8 mouse cellular contexts compared by ENCODE assay signal in the genomic region with DNA sequence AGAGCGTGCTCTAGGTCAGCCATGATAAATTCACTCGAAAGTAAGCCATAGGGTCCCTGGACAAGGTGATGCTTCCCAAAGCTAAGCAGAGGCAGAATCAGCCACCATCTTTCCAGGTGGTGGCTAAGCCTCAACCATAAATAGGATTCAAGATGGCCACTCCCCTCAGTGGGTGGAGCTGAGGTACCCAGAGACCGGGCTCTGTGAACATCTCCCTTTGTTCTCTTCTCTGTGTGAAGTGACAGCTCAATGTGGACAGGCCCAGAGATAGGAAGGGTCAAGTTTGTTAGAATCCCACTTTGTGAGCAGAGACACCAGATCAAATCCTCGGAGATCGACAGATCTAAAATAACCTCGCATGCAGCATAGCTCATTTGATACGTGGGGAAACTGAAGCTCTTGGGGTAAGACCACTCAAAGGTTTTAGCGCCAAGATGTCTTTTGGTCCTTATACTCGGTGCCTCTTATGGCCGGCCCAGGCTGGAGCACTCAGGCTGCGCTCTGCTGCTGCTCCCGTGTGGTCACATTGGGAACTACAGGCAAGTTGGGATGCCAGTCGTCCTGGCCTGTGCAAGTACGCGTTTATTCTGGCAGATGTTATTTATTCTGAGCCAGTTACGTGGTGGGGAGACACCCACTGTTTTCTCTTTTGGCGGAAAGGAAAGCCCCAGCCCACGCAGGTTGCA. TPM values are rescaled to one million over a fixed set of nuclear protein-coding genes. Genes with fewer than 3 reads are reported as not detected.
DNase-seq lines count a peak whose midpoint lies in the region; ATAC-seq and TF ChIP-seq lines count a peak whose summit lies in the region.

No protein-coding gene starts in this region.

- no peaks in the 10 kb centered on the region for H3K36me3 ChIP-seq in heart, embryonic 15.5 days
- H3K36me3 ChIP-seq in liver, embryonic 12.5 days = no peaks in the 10 kb centered on the region
- H3K36me3 ChIP-seq in stomach, embryonic 15.5 days = no peaks in the 10 kb centered on the region

- 6% methylated on average over 18 of the region's 18 CpGs for WGBS in heart, embryonic 15.5 days
- WGBS in liver, embryonic 12.5 days (ENCODE audit: insufficient replicate concordance) = 6% methylated on average over 18 of the region's 18 CpGs
- 6% methylated on average over 18 of the region's 18 CpGs for WGBS in stomach, embryonic 15.5 days

- peak; percentile 83 for ATAC-seq in erythroid progenitor cell, adult 5-6 weeks (replicated peaks; ENCODE audit: low FRiP score, poor library complexity, severe bottlenecking)
- peak; percentile 82 for ATAC-seq in heart, embryonic 15.5 days (replicated peaks; ENCODE audit: insufficient number of reproducible peaks, insufficient read depth, low FRiP score, low read depth)
- 0 out of 2 replicates have a peak, but pooled peaks have one; percentile 54 for ATAC-seq in liver, embryonic 12.5 days
- peak; percentile 71 for ATAC-seq in stomach, embryonic 15.5 days (ENCODE audit: insufficient read depth, low FRiP score, low read depth)

- H3K9ac ChIP-seq in heart, embryonic 15.5 days = no peak overlapping the region
- H3K9ac ChIP-seq in liver, embryonic 12.5 days = no peak overlapping the region
- no peak overlapping the region for H3K9ac ChIP-seq in stomach, embryonic 15.5 days

- H3K27ac ChIP-seq in heart, embryonic 15.5 days = no peak overlapping the region
- no peak overlapping the region for H3K27ac ChIP-seq in liver, embryonic 12.5 days
- no peak overlapping the region for H3K27ac ChIP-seq in stomach, embryonic 15.5 days

- no peak overlapping the region for H3K4me2 ChIP-seq in heart, embryonic 15.5 days
- H3K4me2 ChIP-seq in liver, embryonic 12.5 days = no peak overlapping the region
- no peak overlapping the region for H3K4me2 ChIP-seq in stomach, embryonic 15.5 days

- no peak overlapping the region for H3K4me3 ChIP-seq in heart, embryonic 15.5 days
- H3K4me3 ChIP-seq in liver, embryonic 12.5 days = no peak overlapping the region
- no peak overlapping the region for H3K4me3 ChIP-seq in stomach, embryonic 15.5 days (replicated peaks)

- peak; percentile 83 for DNase-seq in A20 (ENCODE audit: low read depth, low spot score)
- DNase-seq in brain, embryonic 14.5 days (ENCODE audit: low read depth) = peak; percentile 89
- DNase-seq in kidney, postnatal 14 days = peak; percentile 88
- peak; percentile 87 for DNase-seq in neural tube, embryonic 10.5 days (ENCODE audit: extremely low spot score, low spot score)

- peaks cover 25% of the 10 kb centered on the region for H3K27me3 ChIP-seq in heart, embryonic 15.5 days
- peaks cover 45% of the 10 kb centered on the region for H3K27me3 ChIP-seq in liver, embryonic 12.5 days (replicated peaks)
- H3K27me3 ChIP-seq in stomach, embryonic 15.5 days (replicated peaks) = peaks cover 14% of the 10 kb centered on the region

- H3K9me3 ChIP-seq in heart, embryonic 15.5 days (replicated peaks) = no peaks in the 10 kb centered on the region
- 0 out of 2 replicates have a peak, but pooled peaks cover 3% of the 10 kb centered on the region for H3K9me3 ChIP-seq in liver, embryonic 12.5 days (replicated peaks)
- H3K9me3 ChIP-seq in stomach, embryonic 15.5 days = no peaks in the 10 kb centered on the region

- TF ChIP-seq CTCF in brain, embryonic 14.5 days (IDR thresholded peaks at IDR 0.05; ENCODE audit: borderline replicate concordance, extremely low read depth, insufficient read depth, insufficient read length) = peak; percentile 99

- TF ChIP-seq POLR2A in brain, embryonic 14.5 days (IDR thresholded peaks at IDR 0.05; ENCODE audit: borderline replicate concordance, extremely low read depth, insufficient read depth, insufficient read length, poor library complexity, severe bottlenecking) = no peak

- H3K4me1 ChIP-seq in heart, embryonic 15.5 days (replicated peaks) = peaks cover 13% of the 10 kb centered on the region
- H3K4me1 ChIP-seq in liver, embryonic 12.5 days = 0 out of 2 replicates have a peak, but pooled peaks cover 5% of the 10 kb centered on the region
- no peaks in the 10 kb centered on the region for H3K4me1 ChIP-seq in stomach, embryonic 15.5 days

RNA-seq across cellular contexts. Expression of a gene that starts 11.4 kb away (rescaled TPM):
- 403 and 452 TPM in 2 replicates for polyA plus RNA-seq in brain, embryonic 14.5 days (2012; rRNA removed)
- 6.8 and 18.9 TPM in 2 replicates for total RNA-seq in erythroid progenitor cell, adult 5-6 weeks (2015; ENCODE audit: low replicate concordance)
- total RNA-seq in erythroid progenitor cell, adult 5-6 weeks (2017; ENCODE audit: low replicate concordance) = 2.1 and 2.9 TPM in 2 replicates
- polyA plus RNA-seq in heart, embryonic 15.5 days (2015; fragmentation: Nextera tagmentation; extraction: Ambion mirVana) = 74.9 and 81.9 TPM in 2 replicates
- 24.1 and 24.7 TPM in 2 replicates for polyA plus RNA-seq in liver, embryonic 12.5 days (2016; fragmentation: Nextera tagmentation; extraction: Ambion mirVana)
- 63.7 and 66.0 TPM in 2 replicates for polyA plus RNA-seq in stomach, embryonic 15.5 days (2015; fragmentation: Nextera tagmentation; extraction: Ambion mirVana)

RNA-seq across cellular contexts. Expression of a gene that starts 38.3 kb away (rescaled TPM):
- polyA plus RNA-seq in brain, embryonic 14.5 days (2012; rRNA removed) = 0.30 and 0.68 TPM in 2 replicates
- total RNA-seq in erythroid progenitor cell, adult 5-6 weeks (2015; ENCODE audit: low replicate concordance) = not detected in 2 replicates
- not detected in 2 replicates for total RNA-seq in erythroid progenitor cell, adult 5-6 weeks (2017; ENCODE audit: low replicate concordance)
- 0.20 and 0.34 TPM in 2 replicates for polyA plus RNA-seq in heart, embryonic 15.5 days (2015; fragmentation: Nextera tagmentation; extraction: Ambion mirVana)
- polyA plus RNA-seq in liver, embryonic 12.5 days (2016; fragmentation: Nextera tagmentation; extraction: Ambion mirVana) = not detected in 2 replicates
- 0.05 TPM in 1 of 2 replicates, not detected in the other for polyA plus RNA-seq in stomach, embryonic 15.5 days (2015; fragmentation: Nextera tagmentation; extraction: Ambion mirVana)

RNA-seq across cellular contexts. Expression of a gene that starts 49.5 kb away (rescaled TPM):
- polyA plus RNA-seq in brain, embryonic 14.5 days (2012; rRNA removed) = 8.7 and 11.3 TPM in 2 replicates
- total RNA-seq in erythroid progenitor cell, adult 5-6 weeks (2015; ENCODE audit: low replicate concordance) = 1.1 TPM in 1 of 2 replicates, not detected in the other
- not detected in 2 replicates for total RNA-seq in erythroid progenitor cell, adult 5-6 weeks (2017; ENCODE audit: low replicate concordance)
- polyA plus RNA-seq in heart, embryonic 15.5 days (2015; fragmentation: Nextera tagmentation; extraction: Ambion mirVana) = 62.9 and 83.1 TPM in 2 replicates
- polyA plus RNA-seq in liver, embryonic 12.5 days (2016; fragmentation: Nextera tagmentation; extraction: Ambion mirVana) = 8.4 and 10.7 TPM in 2 replicates
- 96.2 and 98.2 TPM in 2 replicates for polyA plus RNA-seq in stomach, embryonic 15.5 days (2015; fragmentation: Nextera tagmentation; extraction: Ambion mirVana)
